Mouse (Mus musculus) ovary, adult 2 months (tissue): Measurements from ENCODE around the gene Zfp280d. TPM values are rescaled to one million over a fixed set of nuclear protein-coding genes. Genes with fewer than 3 reads are reported as not detected.

Source experiments
- polyA plus RNA-seq: library from polyadenylated mRNA; depleted of rRNA; stranded (reverse); fragments of >200 nt; gene quantifications from 2 replicates; pipeline ENCODE4 v1.2.3, GENCODE M21; 2012; rRNA removed

The Zfp280d gene
- 8.8 and 9.1 TPM in 2 replicates for polyA plus RNA-seq

GRCm38 (mm10) chr9:72274677-72275076 is at the start of gene Zfp280d:
TSS of gene Zfp280d (plus strand) at chr9:72274860.

Other genes starting within 250 kb of the Zfp280d start
- gene Tcf12, start 163.0 kb upstream of the Zfp280d start, polyA plus RNA-seq, result 53.4 and 108 TPM in 2 replicates
- 1.7 and 1.9 TPM in 2 replicates for gene Mns1, start 163.2 kb downstream of the Zfp280d start, polyA plus RNA-seq
- 2.8 and 3.3 TPM in 2 replicates for gene Tex9, start 217.4 kb downstream of the Zfp280d start, polyA plus RNA-seq